Mouse (Mus musculus) kidney, adult 2 months (tissue): ENCODE results near the gene Klf12. TPM values are rescaled to one million over a fixed set of nuclear protein-coding genes. Genes with fewer than 3 reads are reported as not detected.

Experiments
- DNase-seq: peaks from one replicate; pipeline ENCODE4 v3.0.0; 2021
- H3K27ac ChIP-seq: fragments of 200-500 bp; 2 replicates; pipeline ENCODE4 v1.5.1; 2012; ENCODE audit warnings: low read depth, low read length, control low read depth, inconsistent platforms; ENCODE audit not compliant: insufficient read depth
- H3K27me3 ChIP-seq: fragments of 200-500 bp; replicated peaks from 2 replicates; pipeline ENCODE4 v1.6.1; 2012; ENCODE audit warnings: mild to moderate bottlenecking, moderate library complexity, low read length, inconsistent platforms; ENCODE audit not compliant: control insufficient read depth, insufficient read depth
- H3K36me3 ChIP-seq: fragments of 200-500 bp; 2 replicates; pipeline ENCODE4 v1.6.1; 2012; ENCODE audit warnings: mild to moderate bottlenecking, moderate library complexity, low read length, inconsistent platforms; ENCODE audit not compliant: control insufficient read depth, insufficient read depth
- H3K4me1 ChIP-seq: fragments of 200-500 bp; 2 replicates; pipeline ENCODE4 v1.6.1; 2011; ENCODE audit warnings: low read length; ENCODE audit not compliant: control insufficient read depth, insufficient read depth
- H3K4me3 ChIP-seq: fragments of 200-500 bp; 2 replicates; pipeline ENCODE4 v1.5.1; 2011; ENCODE audit warnings: mild to moderate bottlenecking, low read depth, low read length, control low read depth; ENCODE audit not compliant: insufficient read depth
- CTCF ChIP-seq: fragments of 200-500 bp; conservative IDR thresholded peaks from 2 replicates; pipeline ENCODE4 v1.5.1; 2011; ENCODE audit warnings: low read depth, mild to moderate bottlenecking, control low read depth, low read length, moderate library complexity, mixed read lengths; ENCODE audit not compliant: insufficient read depth, insufficient read length
- POLR2A ChIP-seq: fragments of 200-500 bp; IDR thresholded peaks from one replicate; pipeline ENCODE4 v1.6.1; 2011; ENCODE audit warnings: low read depth, low read length, control low read depth
- WGBS: fragments of 180-500 bp; shearing (Covaris S2); methylation state at CpG from one replicate; pipeline ENCODE4 v1.1.7; 2018; 5-methylcytosine and 5-hydroxymethylcytosine counted together
- polyA plus RNA-seq: library from polyadenylated mRNA; depleted of rRNA; stranded (reverse); fragments of >200 nt; gene quantifications from 2 replicates; pipeline ENCODE4 v1.2.3, GENCODE M21; 2012

Gene Klf12
- polyA plus RNA-seq, 1 experiment = 11.0 TPM

GRCm38 (mm10) chr14:100282651-100283050 lies 1.8 kb downstream of the Klf12 start:
- TF ChIP-seq CTCF (no peak), POLR2A (no peak)
- 20% methylated on average over 7 of the region's 7 CpGs for WGBS
- no peak for DNase-seq
- H3K27ac ChIP-seq = no peak overlapping the region
- no peaks in the 10 kb centered on the region for H3K36me3 ChIP-seq
- H3K4me1 ChIP-seq = 0 out of 2 replicates have a peak, but pooled peaks cover 7% of the 10 kb centered on the region
- no peaks in the 10 kb centered on the region for H3K27me3 ChIP-seq
- no peak overlapping the region for H3K4me3 ChIP-seq

- Histone ChIP-seq H3K4me3 (no peak overlapping the region), H3K4me1 (0 out of 2 replicates have a peak, but pooled peaks cover 7% of the 10 kb centered on the region), H3K36me3 (no peaks in the 10 kb centered on the region), H3K27me3 (no peaks in the 10 kb centered on the region), H3K27ac (peak overlapping the region; percentile 70)
- 27% methylated on average over 3 of the region's 3 CpGs for WGBS
- no peak for TF ChIP-seq POLR2A
- no peak for TF ChIP-seq CTCF
- DNase-seq = peak; percentile 52
These were observed 2.7 kb downstream of the Klf12 start for GRCm38 (mm10) chr14:100281734-100282133.

- TF ChIP-seq POLR2A (no peak), CTCF (no peak)
- Histone ChIP-seq H3K27ac (no peak overlapping the region), H3K36me3 (no peaks in the 10 kb centered on the region), H3K27me3 (no peaks in the 10 kb centered on the region), H3K4me3 (no peak overlapping the region), H3K4me1 (0 out of 2 replicates have a peak, but pooled peaks cover 3% of the 10 kb centered on the region)
- WGBS = 56% methylated on average over 2 of the region's 2 CpGs
- peak; percentile 50 for DNase-seq
These were observed 10.3 kb downstream of the Klf12 start for GRCm38 (mm10) chr14:100274179-100274578.

- Histone ChIP-seq H3K27me3 (no peaks in the 10 kb centered on the region; the same call in 1 of the 2 replicates), H3K4me3 (no peak overlapping the region), H3K36me3 (no peaks in the 10 kb centered on the region), H3K27ac (peak overlapping the region; percentile 15; the same call in 1 of the 2 replicates), H3K4me1 (peaks cover 3% of the 10 kb centered on the region; the same call in 1 of the 2 replicates)
- WGBS = 52% methylated on average over 4 of the region's 4 CpGs
- TF ChIP-seq CTCF = no peak
- no peak for TF ChIP-seq POLR2A
- DNase-seq = peak; percentile 73
These were observed 23.9 kb downstream of the Klf12 start for GRCm38 (mm10) chr14:100260531-100260930.

GRCm38 (mm10) chr14:100243046-100243445 lies 41.4 kb downstream of the Klf12 start:
- DNase-seq = peak; percentile 74
- Histone ChIP-seq H3K4me1 (peaks cover 7% of the 10 kb centered on the region; the same call in 1 of the 2 replicates), H3K27me3 (no peaks in the 10 kb centered on the region), H3K27ac (peak overlapping the region; percentile 43), H3K36me3 (no peaks in the 10 kb centered on the region), H3K4me3 (no peak overlapping the region)
- TF ChIP-seq POLR2A = no peak
- TF ChIP-seq CTCF = no peak
- WGBS = 58% methylated on average over 5 of the region's 5 CpGs

- Histone ChIP-seq H3K4me1 (peaks cover 12% of the 10 kb centered on the region; the same call in 1 of the 2 replicates), H3K27me3 (no peaks in the 10 kb centered on the region), H3K36me3 (no peaks in the 10 kb centered on the region), H3K27ac (no peak overlapping the region), H3K4me3 (no peak overlapping the region)
- DNase-seq = no peak
- TF ChIP-seq POLR2A (no peak), CTCF (no peak)
- WGBS = 89% methylated on average over 4 of the region's 4 CpGs
These were observed 44.6 kb downstream of the Klf12 start for GRCm38 (mm10) chr14:100239874-100240273.

GRCm38 (mm10) chr14:100236757-100237156 lies 47.7 kb downstream of the Klf12 start:
- peak; percentile 88 for DNase-seq
- peak overlapping the region; percentile 93 for H3K27ac ChIP-seq
- no peaks in the 10 kb centered on the region for H3K36me3 ChIP-seq
- no peak overlapping the region for H3K4me3 ChIP-seq
- H3K27me3 ChIP-seq = no peaks in the 10 kb centered on the region
- peaks cover 12% of the 10 kb centered on the region; the same call in 1 of the 2 replicates for H3K4me1 ChIP-seq
- TF ChIP-seq POLR2A (no peak), CTCF (no peak)
- 59% methylated on average over 7 of the region's 7 CpGs for WGBS

GRCm38 (mm10) chr14:100235746-100236145 lies 48.7 kb downstream of the Klf12 start:
- Histone ChIP-seq H3K4me1 (peaks cover 16% of the 10 kb centered on the region; the same call in 1 of the 2 replicates), H3K36me3 (no peaks in the 10 kb centered on the region), H3K4me3 (no peak overlapping the region), H3K27ac (peak overlapping the region; percentile 47; the same call in 1 of the 2 replicates), H3K27me3 (no peaks in the 10 kb centered on the region)
- no peak for DNase-seq
- TF ChIP-seq POLR2A (no peak), CTCF (no peak)
- WGBS = 56% methylated on average over 3 of the region's 3 CpGs
